Mouse (Mus musculus) gastrocnemius, adult 18-20 months (tissue): ENCODE results near the gene Ksr2. TPM values are rescaled to one million over a fixed set of nuclear protein-coding genes. Genes with fewer than 3 reads are reported as not detected.
A peak's percentile ranks its signal among the peaks of the same experiment; 100 is the strongest.

ENCODE experiments used
- DNase-seq: peaks from one replicate; pipeline ENCODE4 v3.0.0; 2021; ENCODE audit warnings: low spot score
- total RNA-seq, 2 experiments: library from RNA; stranded (reverse); gene quantifications; 2 replicates each; pipeline ENCODE4 v1.2.3; 2021

Ksr2 gene
- total RNA-seq, 2 experiments from 2014 or later: 0.09 to 0.11 TPM

DNA sequence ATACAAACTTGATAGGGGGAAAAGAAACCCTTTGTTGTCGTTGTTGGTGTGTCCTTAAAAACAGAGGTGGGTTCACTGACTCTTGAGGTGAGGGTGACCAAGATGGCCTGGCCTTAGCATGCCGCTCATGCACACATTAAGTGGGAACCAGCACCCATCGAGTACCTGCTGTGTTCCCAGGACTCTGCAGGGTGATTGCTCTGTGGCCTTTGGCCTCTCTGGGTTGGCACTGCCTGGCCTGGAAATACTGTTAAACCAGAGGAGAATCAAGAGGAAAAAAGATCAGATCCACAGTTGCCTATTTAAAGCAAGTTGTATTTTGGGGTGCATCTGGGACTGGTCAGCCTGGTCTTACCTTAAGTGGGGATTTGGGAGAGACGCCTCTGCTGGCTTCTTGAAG is 107.9 kb downstream of the Ksr2 start:
- DNase-seq: no peak

DNA sequence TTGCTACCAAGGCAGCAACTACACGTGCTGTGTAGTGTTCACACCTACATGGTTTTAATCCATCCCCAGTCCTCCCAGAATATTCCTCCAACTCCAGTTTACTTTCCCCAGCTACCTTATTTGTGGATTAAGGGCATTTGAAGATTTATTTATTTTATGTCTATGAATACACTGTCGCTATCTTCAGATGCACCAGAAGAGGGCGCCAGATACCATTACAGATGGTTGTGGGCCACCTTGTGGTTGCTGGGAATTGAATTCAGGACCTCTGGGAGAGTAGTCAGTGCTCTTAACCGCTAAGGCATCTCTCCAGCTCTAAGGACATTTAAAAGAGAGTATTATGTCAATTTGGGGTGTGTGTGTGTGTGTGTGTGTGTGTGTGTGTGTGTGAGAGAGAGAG is 108.7 kb downstream of the Ksr2 start:
- DNase-seq: no peak

DNA sequence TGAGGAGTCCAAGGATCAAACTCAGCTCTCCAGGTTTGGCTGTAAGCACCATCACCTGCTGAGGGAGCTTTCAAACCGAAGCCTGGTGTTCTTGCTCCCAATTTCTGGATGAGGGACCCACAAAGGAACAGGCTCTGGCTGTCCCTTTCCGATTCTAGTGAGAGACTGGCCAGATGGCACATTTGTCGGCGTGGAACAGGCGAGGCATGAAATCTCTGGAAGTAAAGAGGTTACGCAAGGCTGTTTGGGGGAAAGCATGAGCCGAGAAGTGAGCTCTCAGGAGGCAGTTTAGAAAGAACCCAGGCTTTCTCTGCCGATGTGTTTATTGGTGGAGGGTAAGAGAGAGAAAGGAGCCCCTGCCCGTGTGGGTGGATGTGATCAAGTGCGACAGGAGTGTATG is 109.2 kb downstream of the Ksr2 start:
- DNase-seq: no peak

DNA sequence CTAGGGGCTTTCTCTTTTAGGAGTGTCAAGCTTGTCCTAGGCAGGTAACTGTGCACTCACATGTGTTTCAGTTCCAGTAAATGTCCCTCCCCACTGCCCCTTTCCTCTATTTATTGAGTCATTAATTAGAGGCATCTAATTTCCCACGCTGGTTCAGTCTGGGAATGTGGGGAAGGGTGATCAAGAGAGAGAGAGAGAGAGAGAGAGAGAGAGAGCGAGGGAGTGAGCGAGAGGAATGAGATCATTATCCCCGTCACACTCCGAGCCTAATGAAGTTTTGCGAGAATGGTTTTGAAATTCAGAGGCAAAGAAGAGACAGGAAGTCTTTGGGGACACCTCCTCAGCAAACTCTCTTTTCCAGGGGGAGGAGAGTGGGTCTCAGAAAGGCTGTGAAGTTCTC is 117.2 kb downstream of the Ksr2 start:
- no peak for DNase-seq

DNA sequence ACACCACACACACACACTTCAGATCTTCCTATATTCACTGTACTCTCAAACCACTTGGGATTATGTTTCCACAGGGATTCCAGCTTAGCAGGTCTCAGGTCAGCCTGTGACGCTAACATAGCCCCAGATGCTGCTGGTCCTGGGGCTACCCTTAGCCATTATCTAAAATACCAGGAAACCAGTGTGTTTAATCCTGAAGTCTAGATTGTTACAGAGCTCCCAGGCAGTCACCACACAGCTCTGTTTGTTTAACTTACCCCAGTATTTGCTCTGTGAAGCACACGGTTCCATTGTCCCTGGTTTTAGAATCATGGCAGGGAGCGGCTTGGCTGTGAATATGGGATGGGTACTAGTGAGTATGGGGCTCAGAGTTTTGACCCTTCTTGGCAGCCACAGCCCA is 125.4 kb downstream of the Ksr2 start:
- no peak for DNase-seq

DNA sequence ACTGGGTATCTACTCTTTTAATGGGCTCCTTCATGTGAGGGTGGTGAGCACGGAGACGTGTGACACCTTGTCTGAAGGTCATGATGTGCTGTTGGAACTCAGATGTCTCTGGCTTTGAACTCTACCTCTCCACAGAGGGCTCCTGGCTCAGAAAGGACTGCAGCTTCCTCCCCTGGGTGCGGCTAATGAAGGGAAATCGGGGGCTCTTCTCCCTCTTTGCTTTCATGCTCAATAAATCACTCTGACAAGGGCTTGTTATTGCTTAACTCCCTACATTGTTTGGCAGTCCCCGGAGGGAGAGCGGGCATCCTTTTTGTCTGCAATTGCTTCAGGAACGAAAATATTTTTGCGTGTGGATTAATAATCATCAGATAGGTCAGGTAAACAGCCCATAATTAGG is 127.9 kb downstream of the Ksr2 start:
- no peak for DNase-seq

GRCm38 (mm10) chr5:117546694-117547268 is 133.0 kb downstream of the Ksr2 start:
- peak; percentile 50 for DNase-seq

DNA sequence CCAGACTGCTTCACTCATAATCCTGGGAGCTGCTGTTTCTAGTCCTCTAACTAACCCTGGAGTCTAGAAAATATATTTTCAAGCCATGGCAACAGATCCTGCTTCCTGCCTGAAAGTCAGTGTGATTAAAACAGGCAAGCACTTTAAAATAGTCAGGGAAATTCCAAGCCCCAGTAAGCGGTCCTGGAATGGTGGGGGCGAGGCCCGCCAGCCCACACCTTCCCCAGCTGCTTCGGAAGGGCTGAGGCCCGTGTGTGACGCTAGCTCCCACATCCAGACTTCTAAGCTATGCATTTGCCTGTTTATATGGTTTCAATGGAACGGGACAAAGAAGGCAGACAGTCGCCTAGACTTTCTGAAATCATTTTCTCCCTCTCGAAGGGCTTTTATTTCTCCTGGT is 137.2 kb downstream of the Ksr2 start:
- DNase-seq: no peak

- no peak for DNase-seq
These were observed 138.3 kb downstream of the Ksr2 start for GRCm38 (mm10) chr5:117552096-117552495.

GRCm38 (mm10) chr5:117554505-117554904 is 140.7 kb downstream of the Ksr2 start:
- DNase-seq: no peak

DNA sequence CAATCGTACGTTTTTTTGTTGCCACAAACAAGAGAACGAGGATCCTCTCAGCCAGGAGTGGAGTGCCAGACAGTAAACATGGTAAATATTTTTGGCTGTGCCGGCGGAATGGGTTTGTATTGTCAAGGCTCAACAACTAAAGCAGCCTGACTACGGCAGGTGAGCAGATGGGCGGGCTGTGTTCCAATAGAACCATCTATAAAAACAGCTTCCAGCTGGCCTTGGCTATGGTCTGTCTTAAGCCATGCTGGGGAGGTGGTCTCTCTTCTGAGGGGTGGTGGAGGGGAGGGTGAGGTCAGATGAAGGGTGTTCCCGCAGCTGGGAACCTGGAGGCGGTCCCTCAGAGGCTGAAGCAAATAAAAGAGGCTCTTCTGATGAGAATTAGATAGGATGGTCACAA is 142.8 kb downstream of the Ksr2 start:
- no peak for DNase-seq

- DNase-seq: no peak
These were observed 147.3 kb downstream of the Ksr2 start for GRCm38 (mm10) chr5:117561080-117561479.

GRCm38 (mm10) chr5:117566051-117566665 is 152.4 kb downstream of the Ksr2 start:
- DNase-seq: no peak

DNA sequence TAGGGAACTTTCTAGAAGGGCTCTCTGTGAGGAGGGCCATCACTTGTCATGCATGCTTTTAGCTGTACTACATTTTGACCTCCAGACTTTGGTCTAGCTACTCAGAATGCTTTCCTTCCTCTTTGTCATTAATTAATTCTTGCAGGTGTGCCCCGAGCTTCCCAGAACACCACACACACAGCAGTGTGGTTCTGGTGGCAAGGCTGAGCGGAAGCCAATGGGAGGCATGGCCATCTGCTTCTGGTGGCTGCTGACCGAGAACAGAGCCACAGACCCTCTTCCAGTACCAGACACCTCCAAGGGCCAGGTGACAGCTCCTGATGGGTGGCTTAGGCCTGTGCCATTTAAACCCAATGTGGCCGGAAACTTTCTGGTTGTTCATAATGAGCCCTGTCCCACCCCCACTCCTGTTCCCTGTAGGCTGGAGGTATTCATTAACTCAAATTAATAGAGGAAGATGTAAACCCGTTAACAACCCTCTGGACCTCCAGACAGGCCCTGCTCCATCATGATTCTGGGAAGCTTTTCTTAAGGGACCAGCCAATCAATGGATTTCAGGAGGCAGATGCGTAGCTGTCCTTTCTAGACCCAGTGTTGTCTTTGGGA is 155.5 kb downstream of the Ksr2 start:
- DNase-seq: no peak

GRCm38 (mm10) chr5:117572428-117572827 is 158.6 kb downstream of the Ksr2 start:
- DNase-seq: no peak

GRCm38 (mm10) chr5:117574894-117575293 is 161.1 kb downstream of the Ksr2 start:
- peak; percentile 54 for DNase-seq

DNA sequence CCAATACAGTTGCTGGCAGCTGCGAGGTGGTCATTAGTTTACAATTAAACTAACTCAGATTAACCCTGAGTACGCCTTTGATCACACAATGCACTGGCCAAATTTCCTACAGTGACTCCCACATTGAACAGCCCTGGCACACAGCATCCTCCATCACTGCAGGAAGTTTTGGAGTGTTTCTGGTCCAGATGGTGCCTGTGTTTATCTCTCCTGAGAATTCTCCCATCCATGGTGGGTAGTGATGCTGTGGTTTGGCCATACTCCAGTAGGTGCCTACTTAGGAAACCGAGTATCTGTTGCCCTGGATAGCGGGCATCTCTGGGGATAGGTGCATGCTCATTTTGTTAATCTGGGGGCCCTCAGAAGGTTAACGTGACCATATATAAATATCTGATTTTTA is 163.8 kb downstream of the Ksr2 start:
- no peak for DNase-seq

DNA sequence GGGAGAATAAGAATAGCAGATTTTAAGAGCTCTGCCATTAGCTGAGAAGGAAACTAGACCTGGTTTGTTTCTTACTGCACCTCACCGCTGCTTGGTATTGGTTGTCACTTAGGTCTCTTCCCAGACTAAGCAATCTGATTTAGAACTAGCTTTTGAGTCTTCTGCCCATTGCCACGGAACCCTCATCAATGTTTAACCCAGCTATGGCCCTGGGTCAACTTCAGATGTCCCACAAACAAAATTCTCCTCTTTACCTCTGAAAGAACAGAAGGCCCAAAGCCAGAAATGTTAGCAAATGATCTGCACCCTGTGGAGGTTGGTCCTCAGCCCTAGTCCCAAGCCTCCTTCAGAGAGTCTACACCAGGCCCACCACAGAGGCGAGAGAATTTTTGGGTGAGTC is 167.9 kb downstream of the Ksr2 start:
- no peak for DNase-seq

- no peak for DNase-seq
These were observed 170.6 kb downstream of the Ksr2 start for GRCm38 (mm10) chr5:117584428-117584827.

- no peak for DNase-seq
These were observed 175.5 kb downstream of the Ksr2 start for GRCm38 (mm10) chr5:117589266-117589665.

- DNase-seq: no peak
These were observed 179.5 kb downstream of the Ksr2 start for GRCm38 (mm10) chr5:117593273-117593672.

GRCm38 (mm10) chr5:117596803-117597202 is 183.0 kb downstream of the Ksr2 start:
- DNase-seq: no peak

- DNase-seq: no peak
These were observed 188.2 kb downstream of the Ksr2 start for GRCm38 (mm10) chr5:117602026-117602425.
